Mouse (Mus musculus): ENCODE measurements at regions not wholly inside any gene's neighbourhood (a gene's known extent, or its start where the extent isn't known, plus 50 kb on each side); places are given as distances from the start of the nearest gene placed in this dataset.

- DNase-seq, result no peak
These were observed 681.3 kb downstream of the Gsdmc2 start for GRCm38 (mm10) chr15:63163550-63164279.

GRCm38 (mm10) chr15:63162881-63163549 lies 682.0 kb downstream of the Gsdmc2 start:
- DNase-seq, result no peak

- no peak for DNase-seq
These were observed 721.8 kb downstream of the Gsdmc2 start for GRCm38 (mm10) chr15:63123123-63123688.

GRCm38 (mm10) chr15:63112918-63113317 lies 732.1 kb downstream of the Gsdmc2 start:
- no peak for DNase-seq

GRCm38 (mm10) chr15:63100093-63100492 lies 744.9 kb downstream of the Gsdmc2 start:
- DNase-seq, result no peak

- peak in 1 of 2 experiments; percentile 3 for DNase-seq
These were observed 763.0 kb downstream of the Gsdmc2 start for GRCm38 (mm10) chr15:63081972-63082371.

- DNase-seq, result no peak
These were observed 765.2 kb downstream of the Gsdmc2 start for GRCm38 (mm10) chr15:63079825-63080224.

GRCm38 (mm10) chr15:63071921-63072320 lies 773.1 kb downstream of the Gsdmc2 start:
- no peak for DNase-seq

GRCm38 (mm10) chr15:63067126-63067525 lies 777.9 kb downstream of the Gsdmc2 start:
- no peak for DNase-seq

- no peak for DNase-seq
These were observed 778.9 kb downstream of the Gsdmc2 start for GRCm38 (mm10) chr15:63066020-63066439.

- no peak for DNase-seq
These were observed 783.1 kb downstream of the Gsdmc2 start for GRCm38 (mm10) chr15:63061891-63062290.

- DNase-seq, result no peak
These were observed 784.2 kb downstream of the Gsdmc2 start for GRCm38 (mm10) chr15:63060826-63061225.

GRCm38 (mm10) chr15:63052570-63053255 lies 792.3 kb downstream of the Gsdmc2 start:
- DNase-seq, result no peak

- DNase-seq, result no peak
These were observed 794.9 kb downstream of the Gsdmc2 start for GRCm38 (mm10) chr15:63050033-63050432.

GRCm38 (mm10) chr15:63042367-63042766 lies 802.6 kb downstream of the Gsdmc2 start:
- DNase-seq, result no peak

- peak; percentile 2 to 4 for DNase-seq
These were observed 808.7 kb downstream of the Gsdmc2 start for GRCm38 (mm10) chr15:63036241-63036640.

- DNase-seq, result no peak
These were observed 824.2 kb downstream of the Gsdmc2 start for GRCm38 (mm10) chr15:63020826-63021225.

- no peak for DNase-seq
These were observed 827.0 kb downstream of the Gsdmc2 start for GRCm38 (mm10) chr15:63017966-63018365.

- DNase-seq, result no peak
These were observed 838.3 kb downstream of the Gsdmc2 start for GRCm38 (mm10) chr15:63006471-63007228.

GRCm38 (mm10) chr15:62994691-62995090 lies 850.3 kb downstream of the Gsdmc2 start:
- no peak for DNase-seq

GRCm38 (mm10) chr15:62986871-62987270 lies 858.1 kb downstream of the Gsdmc2 start:
- DNase-seq, result no peak

- DNase-seq, result no peak
These were observed 858.8 kb downstream of the Gsdmc2 start for GRCm38 (mm10) chr15:62986147-62986546.

- DNase-seq, result no peak
These were observed 874.4 kb downstream of the Gsdmc2 start for GRCm38 (mm10) chr15:62970566-62970965.

All from cerebellum, adult 18-20 months (tissue).